Mouse (Mus musculus): ENCODE results near the gene Unc80. TPM values are rescaled to one million over a fixed set of nuclear protein-coding genes. Genes with fewer than 3 reads are reported as not detected.
A peak's percentile ranks its signal among the peaks of the same experiment; 100 is the strongest.

The Unc80 gene
- total RNA-seq (2021), result not detected
- long read RNA-seq, experiment 1, result 0 reads
- long read RNA-seq, experiment 2, result 0 reads

- peak; percentile 58 for DNase-seq
- TF ChIP-seq CTCF (IDR thresholded peaks at IDR 0.05), result no peak
- H3K27ac ChIP-seq, result no peak within 1 kb of the TSS
- H3K4me3 ChIP-seq, result peak within 1 kb of the TSS; percentile 61
- intact Hi-C loops (cut with DNase I), result no loop called here
Observed at GRCm38 (mm10) chr1:66467821-66468703, at the start of gene Unc80. TSS of gene Unc80 (plus strand) at chr1:66468367.

GRCm38 (mm10) chr1:66426073-66426472, 42.1 kb upstream of the Unc80 start:
- intact Hi-C loops (cut with DNase I), result no loop called here
- no peak for TF ChIP-seq CTCF (IDR thresholded peaks at IDR 0.05)
- H3K4me3 ChIP-seq, result no peak overlapping the region
- H3K27ac ChIP-seq, result no peak overlapping the region
- no peak for DNase-seq

GRCm38 (mm10) chr1:66430962-66431361, 37.2 kb upstream of the Unc80 start:
- no peak overlapping the region for H3K27ac ChIP-seq
- intact Hi-C loops (cut with DNase I), result no loop called here
- no peak overlapping the region for H3K4me3 ChIP-seq
- DNase-seq, result no peak
- no peak for TF ChIP-seq CTCF (IDR thresholded peaks at IDR 0.05)

GRCm38 (mm10) chr1:66431472-66431871, 36.7 kb upstream of the Unc80 start:
- no peak for TF ChIP-seq CTCF (IDR thresholded peaks at IDR 0.05)
- H3K27ac ChIP-seq, result no peak overlapping the region
- no peak for DNase-seq
- no peak overlapping the region for H3K4me3 ChIP-seq
- intact Hi-C loops (cut with DNase I), result no loop called here

GRCm38 (mm10) chr1:66438069-66438468, 30.1 kb upstream of the Unc80 start:
- Histone ChIP-seq H3K4me3 (no peak overlapping the region), H3K27ac (no peak overlapping the region)
- no peak for TF ChIP-seq CTCF (IDR thresholded peaks at IDR 0.05)
- DNase-seq, result no peak
- intact Hi-C loops (cut with DNase I), result no loop called here

GRCm38 (mm10) chr1:66442922-66443321, 25.2 kb upstream of the Unc80 start:
- no peak overlapping the region for H3K27ac ChIP-seq
- no peak for TF ChIP-seq CTCF (IDR thresholded peaks at IDR 0.05)
- intact Hi-C loops (cut with DNase I), result no loop called here
- no peak for DNase-seq
- H3K4me3 ChIP-seq, result no peak overlapping the region

- no peak for DNase-seq
- H3K4me3 ChIP-seq, result no peak overlapping the region
- H3K27ac ChIP-seq, result no peak overlapping the region
- intact Hi-C loops (cut with DNase I), result no loop called here
- TF ChIP-seq CTCF (IDR thresholded peaks at IDR 0.05), result no peak
Observed at GRCm38 (mm10) chr1:66449471-66449870, 18.7 kb upstream of the Unc80 start.

- no peak overlapping the region for H3K27ac ChIP-seq
- no peak for TF ChIP-seq CTCF (IDR thresholded peaks at IDR 0.05)
- no peak for DNase-seq
- no peak overlapping the region for H3K4me3 ChIP-seq
- intact Hi-C loops (cut with DNase I), result no loop called here
Observed at GRCm38 (mm10) chr1:66456580-66456979, 11.6 kb upstream of the Unc80 start.

GRCm38 (mm10) chr1:66457747-66458146, 10.4 kb upstream of the Unc80 start:
- Histone ChIP-seq H3K4me3 (no peak overlapping the region), H3K27ac (no peak overlapping the region)
- intact Hi-C loops (cut with DNase I), result no loop called here
- no peak for TF ChIP-seq CTCF (IDR thresholded peaks at IDR 0.05)
- no peak for DNase-seq

- no peak overlapping the region for H3K27ac ChIP-seq
- no peak overlapping the region for H3K4me3 ChIP-seq
- intact Hi-C loops (cut with DNase I), result no loop called here
- DNase-seq, result no peak
- TF ChIP-seq CTCF (IDR thresholded peaks at IDR 0.05), result no peak
Observed at GRCm38 (mm10) chr1:66459394-66459793, 8.8 kb upstream of the Unc80 start.

GRCm38 (mm10) chr1:66460850-66461249, 7.3 kb upstream of the Unc80 start:
- TF ChIP-seq CTCF (IDR thresholded peaks at IDR 0.05), result no peak
- no peak for DNase-seq
- H3K27ac ChIP-seq, result no peak overlapping the region
- no peak overlapping the region for H3K4me3 ChIP-seq
- intact Hi-C loops (cut with DNase I), result no loop called here

GRCm38 (mm10) chr1:66468704-66469020, 495 bp downstream of the Unc80 start:
- Histone ChIP-seq H3K4me3 (no peak overlapping the region), H3K27ac (no peak overlapping the region)
- no peak for DNase-seq
- intact Hi-C loops (cut with DNase I), result no loop called here
- TF ChIP-seq CTCF (IDR thresholded peaks at IDR 0.05), result no peak

GRCm38 (mm10) chr1:66482751-66483150, 14.6 kb downstream of the Unc80 start:
- intact Hi-C loops (cut with DNase I), result no loop called here
- TF ChIP-seq CTCF (IDR thresholded peaks at IDR 0.05), result no peak
- DNase-seq, result no peak
- Histone ChIP-seq H3K4me3 (no peak overlapping the region), H3K27ac (no peak overlapping the region)

GRCm38 (mm10) chr1:66493064-66493463, 24.9 kb downstream of the Unc80 start:
- H3K4me3 ChIP-seq, result no peak overlapping the region
- intact Hi-C loops (cut with DNase I), result no loop called here
- DNase-seq, result no peak
- TF ChIP-seq CTCF (IDR thresholded peaks at IDR 0.05), result no peak
- no peak overlapping the region for H3K27ac ChIP-seq
